Mouse (Mus musculus): Measurements from ENCODE around the gene Ccdc40. TPM values are rescaled to one million over a fixed set of nuclear protein-coding genes. Genes with fewer than 3 reads are reported as not detected.

Gene Ccdc40
- total RNA-seq, 2 experiments from 2014 or later = 1.1 to 1.3 TPM

DNA sequence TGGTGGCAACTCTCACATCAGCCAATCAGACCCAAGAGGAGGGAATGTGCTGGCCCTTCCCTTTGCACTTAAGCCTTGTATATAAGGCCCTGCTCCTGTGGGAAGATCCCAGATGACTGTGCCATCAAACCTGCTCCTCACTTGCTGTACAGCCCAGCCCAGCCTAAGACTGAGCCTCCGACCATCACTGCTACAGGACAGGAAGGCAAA is 79.2 kb downstream of the Ccdc40 start, which contains the start of gene Card14:
TSS of gene Card14 (plus strand) at position 111 of the 210 bp plus-strand sequence.
- no peak for DNase-seq (ENCODE audit: low spot score in 2 of 2)
- intact Hi-C loops (cut with DNase I) = loop anchor here (5.0 kb wide), 1 partner anchor 55 kb away; no protein-coding TSS in a partner anchor

GRCm38 (mm10) chr11:119307916-119308315 is 79.5 kb downstream of the Ccdc40 start:
- DNase-seq (ENCODE audit: low spot score in 2 of 2) = no peak
- intact Hi-C loops (cut with DNase I) = loop anchor here (5.0 kb wide), 1 partner anchor 54 kb away; no protein-coding TSS in a partner anchor

GRCm38 (mm10) chr11:119310621-119311020 is 82.2 kb downstream of the Ccdc40 start:
- intact Hi-C loops (cut with DNase I) = no loop called here
- no peak for DNase-seq (ENCODE audit: low spot score in 2 of 2)

GRCm38 (mm10) chr11:119314252-119314936 is 86.0 kb downstream of the Ccdc40 start:
- intact Hi-C loops (cut with DNase I) = no loop called here
- no peak for DNase-seq (ENCODE audit: low spot score in 2 of 2)

Other genes starting within 250 kb of the Ccdc40 start
- not detected for gene Enpp7, start 240.4 kb upstream of the Ccdc40 start, total RNA-seq (2021)
- 1 to 10 TPM; 2.6 to 2.7 TPM for gene Cbx2, start 205.6 kb upstream of the Ccdc40 start, total RNA-seq (2021)
- 10 to 100 TPM; 12.3 to 16.0 TPM for gene Cbx8, start 187.6 kb upstream of the Ccdc40 start, total RNA-seq (2021)
- 10 to 100 TPM; 60.9 to 68.6 TPM for gene Cbx4, start 142.4 kb upstream of the Ccdc40 start, total RNA-seq (2021)
- 10 to 100 TPM; 30.5 to 36.2 TPM for gene Tbc1d16, start 73 bp upstream of the Ccdc40 start, total RNA-seq (2021)
- gene Gaa, start 39.3 kb downstream of the Ccdc40 start, total RNA-seq (2021) = 100 to 1,000 TPM; 220 to 253 TPM
- 10 to 100 TPM; 74.7 to 78.6 TPM for gene Eif4a3, start 71.5 kb downstream of the Ccdc40 start, total RNA-seq (2021)
- gene Card14, start 79.2 kb downstream of the Ccdc40 start, total RNA-seq (2021) = under 1 TPM; 0.07 to 0.14 TPM
- gene Sgsh, start 127.0 kb downstream of the Ccdc40 start, total RNA-seq (2021) = 1 to 10 TPM; 4.3 to 4.7 TPM
- gene Slc26a11, start 127.0 kb downstream of the Ccdc40 start, total RNA-seq (2021) = 1 to 10 TPM; 3.5 to 4.3 TPM
- 1 to 10 TPM; 2.8 to 3.0 TPM for gene Rnf213, start 164.5 kb downstream of the Ccdc40 start, total RNA-seq (2021)